In the genomic region with DNA sequence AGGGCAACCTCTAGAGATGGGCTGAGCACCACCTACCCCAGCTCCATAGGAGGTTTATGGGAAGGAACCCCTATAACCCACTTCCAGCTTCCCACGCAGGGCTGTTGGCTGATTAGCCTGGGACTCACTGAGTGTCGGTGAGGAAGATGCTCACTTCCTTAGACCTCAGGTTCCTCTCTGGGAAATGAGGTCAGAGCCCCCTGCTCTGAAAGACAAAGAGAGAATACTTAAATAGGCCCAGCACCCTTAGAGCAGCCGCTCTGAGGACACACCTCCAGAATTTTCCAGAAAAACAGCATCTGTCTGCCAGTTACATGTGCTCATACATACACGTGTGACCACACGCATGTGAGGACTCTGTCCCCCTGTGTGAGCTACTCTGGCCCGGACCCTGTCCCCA, we compare ENCODE assay signal across 7 mouse cellular contexts. TPM values are rescaled to one million over a fixed set of nuclear protein-coding genes. Genes with fewer than 3 reads are reported as not detected.
A peak's percentile ranks its signal among the peaks of the same experiment; 100 is the strongest.
DNase-seq lines count a peak whose midpoint lies in the region; ATAC-seq lines count a peak whose summit lies in the region.

No protein-coding gene starts in this region.

- no peaks in the 10 kb centered on the region for H3K36me3 ChIP-seq in liver, embryonic 12.5 days
- no peaks in the 10 kb centered on the region for H3K36me3 ChIP-seq in forebrain, embryonic 14.5 days (ENCODE audit: control insufficient read depth, insufficient read depth, low read length)
- H3K36me3 ChIP-seq in limb, embryonic 15.5 days, result no peaks in the 10 kb centered on the region
- H3K36me3 ChIP-seq in stomach, embryonic 16.5 days (ENCODE audit: control insufficient read depth, insufficient read depth, low read length), result no peaks in the 10 kb centered on the region

- H3K4me1 ChIP-seq in liver, embryonic 12.5 days, result peaks cover 17% of the 10 kb centered on the region
- peaks cover 28% of the 10 kb centered on the region for H3K4me1 ChIP-seq in forebrain, embryonic 14.5 days (ENCODE audit: control insufficient read depth, insufficient read depth, low read length)
- H3K4me1 ChIP-seq in limb, embryonic 15.5 days, result peaks cover 38% of the 10 kb centered on the region
- peaks cover 20% of the 10 kb centered on the region for H3K4me1 ChIP-seq in stomach, embryonic 16.5 days (ENCODE audit: control insufficient read depth, insufficient read depth, low read length)

- peaks cover 14% of the 10 kb centered on the region for H3K27me3 ChIP-seq in liver, embryonic 12.5 days (replicated peaks)
- no peaks in the 10 kb centered on the region for H3K27me3 ChIP-seq in forebrain, embryonic 14.5 days (replicated peaks; ENCODE audit: control insufficient read depth, insufficient read depth, low read length)
- no peaks in the 10 kb centered on the region for H3K27me3 ChIP-seq in limb, embryonic 15.5 days
- H3K27me3 ChIP-seq in stomach, embryonic 16.5 days (ENCODE audit: control insufficient read depth, insufficient read depth, low read length), result no peaks in the 10 kb centered on the region

- no peak for ATAC-seq in liver, embryonic 12.5 days
- no peak for ATAC-seq in forebrain, embryonic 14.5 days
- no peak for ATAC-seq in limb, embryonic 15.5 days (ENCODE audit: insufficient number of reproducible peaks, low FRiP score, low TSS enrichment, low read depth)
- no peak for ATAC-seq in stomach, embryonic 16.5 days (ENCODE audit: insufficient read depth, low FRiP score)
- no peak for ATAC-seq in CD4-positive, CD25-positive, alpha-beta regulatory T cell, adult 4 months

- H3K4me3 ChIP-seq in liver, embryonic 12.5 days, result no peak overlapping the region
- H3K4me3 ChIP-seq in forebrain, embryonic 14.5 days (ENCODE audit: low read depth, low read length), result no peak overlapping the region
- H3K4me3 ChIP-seq in limb, embryonic 15.5 days, result no peak overlapping the region
- no peak overlapping the region for H3K4me3 ChIP-seq in stomach, embryonic 16.5 days (replicated peaks; ENCODE audit: low read length)

- H3K4me2 ChIP-seq in liver, embryonic 12.5 days, result peak overlapping the region; percentile 61
- H3K4me2 ChIP-seq in forebrain, embryonic 14.5 days (ENCODE audit: low read length), result peak overlapping the region; percentile 34
- peak overlapping the region; percentile 45 for H3K4me2 ChIP-seq in limb, embryonic 15.5 days
- peak overlapping the region; percentile 49 for H3K4me2 ChIP-seq in stomach, embryonic 16.5 days (ENCODE audit: low read depth, low read length)

- no peak for DNase-seq in liver
- DNase-seq in forebrain, embryonic 14.5 days (ENCODE audit: low spot score), result no peak
- no peak for DNase-seq in cerebellum, postnatal 4 days (ENCODE audit: low spot score in 2 of 2)

- H3K9ac ChIP-seq in liver, embryonic 12.5 days, result 0 out of 2 replicates have a peak overlapping the region, but pooled peaks have one; percentile 37
- H3K9ac ChIP-seq in forebrain, embryonic 14.5 days (ENCODE audit: low read length), result peak overlapping the region; percentile 66
- peak overlapping the region; percentile 47; the same call in 1 of the 2 replicates for H3K9ac ChIP-seq in limb, embryonic 15.5 days
- peak overlapping the region; percentile 80 for H3K9ac ChIP-seq in stomach, embryonic 16.5 days (ENCODE audit: low read length)

- peak overlapping the region; percentile 69 for H3K27ac ChIP-seq in liver, embryonic 12.5 days
- peak overlapping the region; percentile 97 for H3K27ac ChIP-seq in forebrain, embryonic 14.5 days (ENCODE audit: low read depth, low read length)
- H3K27ac ChIP-seq in limb, embryonic 15.5 days, result peak overlapping the region; percentile 93
- peak overlapping the region; percentile 89 for H3K27ac ChIP-seq in stomach, embryonic 16.5 days (ENCODE audit: low read length)

- 62% methylated on average over 6 of the region's 6 CpGs for whole genome bisulfite sequencing in liver, embryonic 12.5 days (ENCODE audit: insufficient replicate concordance)
- WGBS in forebrain, embryonic 14.5 days, result 32% methylated on average over 6 of the region's 6 CpGs
- WGBS in limb, embryonic 15.5 days, result 63% methylated on average over 6 of the region's 6 CpGs
- WGBS in stomach, embryonic 16.5 days, result 77% methylated on average over 6 of the region's 6 CpGs

- no peaks in the 10 kb centered on the region for H3K9me3 ChIP-seq in liver, embryonic 12.5 days (replicated peaks)
- no peaks in the 10 kb centered on the region for H3K9me3 ChIP-seq in forebrain, embryonic 14.5 days (replicated peaks; ENCODE audit: control insufficient read depth, low read length)
- no peaks in the 10 kb centered on the region for H3K9me3 ChIP-seq in limb, embryonic 15.5 days
- no peaks in the 10 kb centered on the region for H3K9me3 ChIP-seq in stomach, embryonic 16.5 days (replicated peaks; ENCODE audit: control insufficient read depth, low read length)

RNA-seq across cellular contexts. Expression of a gene that starts 1.1 kb away (rescaled TPM):
- polyA plus RNA-seq in liver, embryonic 12.5 days (2016; fragmentation: Nextera tagmentation; extraction: Ambion mirVana), result 0.30 and 0.38 TPM in 2 replicates
- polyA plus RNA-seq in forebrain, embryonic 14.5 days (2014; fragmentation: Nextera tagmentation; extraction: Ambion mirVana), result not detected in 2 replicates
- polyA plus RNA-seq in limb, embryonic 15.5 days (2015; fragmentation: Nextera tagmentation; extraction: Ambion mirVana), result 0.48 and 0.82 TPM in 2 replicates
- 1.5 and 2.2 TPM in 2 replicates for polyA plus RNA-seq in stomach, embryonic 16.5 days (2015; fragmentation: Nextera tagmentation; extraction: Ambion mirVana)
- not detected for polyA plus RNA-seq in CD4-positive, CD25-positive, alpha-beta regulatory T cell, adult 4 months (2017; shearing (Covaris generic))
